Mouse (Mus musculus): Measurements from ENCODE around the gene 9530003J23Rik. TPM values are rescaled to one million over a fixed set of nuclear protein-coding genes. Genes with fewer than 3 reads are reported as not detected.
A peak's percentile ranks its signal among the peaks of the same experiment; 100 is the strongest.
"Not testable (repeated sequence)": the region's sequence is repeated elsewhere in the genome, so short reads cannot be mapped to it uniquely, and the experiment has no call there.

Gene 9530003J23Rik
- polyA plus RNA-seq, 1 experiment from 2014 or later = not detected

DNA sequence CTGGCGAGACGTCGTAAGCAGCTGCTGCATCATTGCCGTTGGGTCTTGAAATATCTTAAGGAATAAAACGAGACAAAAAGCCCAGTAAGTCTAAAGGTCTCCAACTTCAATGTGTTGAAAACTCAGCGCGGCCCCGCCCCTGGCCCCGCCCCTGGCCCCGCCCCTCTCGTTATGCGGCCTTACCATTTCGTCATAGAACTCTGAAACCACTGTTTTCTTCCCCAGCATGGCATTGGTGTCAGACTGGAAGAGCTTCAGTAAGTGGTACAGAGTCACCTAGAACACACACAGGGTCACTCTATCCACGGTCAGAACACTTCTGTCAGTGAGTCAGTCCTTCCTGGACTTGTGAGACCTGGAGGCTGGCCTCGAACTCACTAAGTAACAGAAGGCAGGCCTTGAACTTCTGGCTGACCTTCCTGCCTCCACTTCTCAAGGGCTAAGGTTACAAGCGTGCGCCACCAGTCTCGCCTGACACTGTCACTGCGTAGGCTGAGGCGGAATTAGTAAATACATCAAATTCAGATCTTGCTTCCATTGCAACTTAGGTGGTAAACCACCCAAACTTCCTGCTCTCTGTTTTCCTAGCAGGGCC lies 21.2 kb downstream of the 9530003J23Rik start:
- Histone ChIP-seq H3K4me2 (ENCODE audit: low read length) (no peak overlapping the region), H3K9me3 (replicated peaks; ENCODE audit: low read length) (no peaks in the 10 kb centered on the region), H3K27ac (no peak overlapping the region), H3K27me3 (ENCODE audit: insufficient read depth, low read length) (no peaks in the 10 kb centered on the region), H3K36me3 (ENCODE audit: insufficient read depth, low read length) (peaks cover 50% of the 10 kb centered on the region), H3K4me3 (replicated peaks; ENCODE audit: low read depth, low read length) (no peak overlapping the region), H3K9ac (ENCODE audit: low read depth, low read length) (no peak overlapping the region), H3K4me1 (replicated peaks; ENCODE audit: insufficient read depth, low read length) (no peaks in the 10 kb centered on the region)
- TF ChIP-seq CTCF (IDR thresholded peaks at IDR 0.05; ENCODE audit: low read depth) = no peak
- no peak for DNase-seq (ENCODE audit: low spot score)
- WGBS = 84% methylated on average over 20 of the region's 20 CpGs
- ATAC-seq (replicated peaks; ENCODE audit: low FRiP score, low read depth) = no peak

DNA sequence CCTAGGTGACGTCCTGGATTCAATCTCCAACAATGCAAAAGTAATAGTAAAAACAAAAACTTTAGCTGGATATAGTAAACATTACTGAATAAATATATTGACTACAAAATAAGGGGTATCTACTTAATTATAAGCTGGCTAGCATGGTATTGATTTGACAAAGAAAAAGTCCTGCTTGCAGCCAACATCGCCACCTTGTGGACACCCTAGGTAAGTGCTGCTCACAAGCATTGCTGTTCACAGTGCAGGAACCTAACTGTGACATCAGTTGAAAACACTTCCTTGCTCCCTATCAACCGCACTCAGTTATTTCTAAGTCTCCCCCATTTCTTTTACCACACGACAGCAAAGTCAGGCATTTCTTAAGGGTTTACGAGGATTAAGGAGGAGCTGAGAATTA lies 21.7 kb downstream of the 9530003J23Rik start:
- no peak for ATAC-seq (replicated peaks; ENCODE audit: low FRiP score, low read depth)
- Histone ChIP-seq H3K4me1 (replicated peaks; ENCODE audit: insufficient read depth, low read length) (no peaks in the 10 kb centered on the region), H3K4me2 (ENCODE audit: low read length) (no peak overlapping the region), H3K27ac (no peak overlapping the region), H3K9ac (ENCODE audit: low read depth, low read length) (no peak overlapping the region), H3K4me3 (replicated peaks; ENCODE audit: low read depth, low read length) (no peak overlapping the region), H3K36me3 (ENCODE audit: insufficient read depth, low read length) (peaks cover 46% of the 10 kb centered on the region), H3K9me3 (replicated peaks; ENCODE audit: low read length) (no peaks in the 10 kb centered on the region), H3K27me3 (ENCODE audit: insufficient read depth, low read length) (no peaks in the 10 kb centered on the region)
- 70% methylated on average over 5 of the region's 5 CpGs for WGBS
- peak; percentile 85 for TF ChIP-seq CTCF (IDR thresholded peaks at IDR 0.05; ENCODE audit: low read depth)
- peak; percentile 50 for DNase-seq (ENCODE audit: low spot score)

DNA sequence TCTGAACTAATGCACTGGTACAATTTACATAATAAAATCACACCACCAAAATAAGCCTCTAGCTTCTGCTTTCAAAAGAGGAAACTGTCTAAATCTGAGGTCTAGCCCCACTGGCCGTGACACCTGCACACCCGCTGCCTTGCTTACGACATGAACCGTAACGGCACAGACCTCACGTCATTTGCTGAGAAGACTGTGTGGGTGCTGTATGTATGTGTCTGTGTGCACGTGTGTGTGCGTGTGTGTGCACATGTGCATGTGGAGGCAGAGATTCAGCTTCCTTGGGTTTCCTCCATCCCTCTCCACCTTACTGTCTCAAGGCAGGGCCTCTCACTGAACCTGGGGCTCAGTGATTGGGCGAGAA lies 22.4 kb downstream of the 9530003J23Rik start:
- Histone ChIP-seq H3K4me1 (replicated peaks; ENCODE audit: insufficient read depth, low read length) (no peaks in the 10 kb centered on the region), H3K4me3 (replicated peaks; ENCODE audit: low read depth, low read length) (no peak overlapping the region), H3K27me3 (ENCODE audit: insufficient read depth, low read length) (no peaks in the 10 kb centered on the region), H3K9me3 (replicated peaks; ENCODE audit: low read length) (no peaks in the 10 kb centered on the region), H3K27ac (no peak overlapping the region), H3K36me3 (ENCODE audit: insufficient read depth, low read length) (peaks cover 44% of the 10 kb centered on the region), H3K4me2 (ENCODE audit: low read length) (no peak overlapping the region), H3K9ac (ENCODE audit: low read depth, low read length) (no peak overlapping the region)
- whole genome bisulfite sequencing = 92% methylated on average over 9 of the region's 9 CpGs
- ATAC-seq (replicated peaks; ENCODE audit: low FRiP score, low read depth) = no peak; the same call in 1 of the 2 replicates
- TF ChIP-seq CTCF (IDR thresholded peaks at IDR 0.05; ENCODE audit: low read depth) = no peak
- DNase-seq (ENCODE audit: low spot score) = no peak

DNA sequence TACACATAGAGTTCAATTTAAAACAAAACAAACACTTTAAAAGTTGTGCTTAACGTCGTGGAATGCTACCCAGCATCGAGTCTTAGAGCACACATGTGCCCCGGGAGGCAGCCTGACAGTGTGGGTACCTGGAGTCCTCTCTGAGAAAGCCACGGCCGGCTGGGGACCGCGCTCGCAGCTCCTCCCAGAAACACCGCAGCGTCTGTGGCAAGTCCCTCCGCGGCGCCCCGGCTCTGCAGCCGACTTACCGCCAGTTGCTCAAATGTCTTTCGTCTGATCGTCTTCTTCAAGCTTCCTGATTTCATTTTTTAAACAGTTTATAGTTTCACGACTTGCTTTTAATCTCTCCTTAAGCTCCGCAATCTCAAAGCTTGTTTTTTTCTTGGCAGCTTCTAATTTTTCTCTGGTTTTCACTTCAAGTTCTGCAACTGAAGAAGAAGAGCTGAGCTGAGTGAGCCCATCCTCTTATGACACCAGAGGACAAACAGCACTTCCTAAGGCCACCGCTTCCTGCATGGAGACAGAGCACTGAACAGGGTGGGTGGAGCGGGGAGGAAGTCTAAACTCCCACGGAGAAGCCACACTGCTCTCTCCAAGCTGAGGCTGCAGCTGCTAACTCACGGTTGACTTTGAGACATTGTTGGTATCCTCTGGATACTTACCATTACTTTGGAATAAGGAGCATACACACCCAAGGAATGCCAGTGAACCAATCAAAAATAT lies 22.9 kb downstream of the 9530003J23Rik start:
- Histone ChIP-seq H3K27me3 (ENCODE audit: insufficient read depth, low read length) (no peaks in the 10 kb centered on the region), H3K4me3 (replicated peaks; ENCODE audit: low read depth, low read length) (no peak overlapping the region), H3K9ac (ENCODE audit: low read depth, low read length) (no peak overlapping the region), H3K36me3 (ENCODE audit: insufficient read depth, low read length) (peaks cover 43% of the 10 kb centered on the region), H3K9me3 (replicated peaks; ENCODE audit: low read length) (no peaks in the 10 kb centered on the region), H3K27ac (no peak overlapping the region), H3K4me2 (ENCODE audit: low read length) (no peak overlapping the region), H3K4me1 (replicated peaks; ENCODE audit: insufficient read depth, low read length) (no peaks in the 10 kb centered on the region)
- DNase-seq (ENCODE audit: low spot score) (no peak), ATAC-seq (replicated peaks; ENCODE audit: low FRiP score, low read depth) (no peak)
- 87% methylated on average over 25 of the region's 25 CpGs for WGBS
- TF ChIP-seq CTCF (IDR thresholded peaks at IDR 0.05; ENCODE audit: low read depth) = no peak

DNA sequence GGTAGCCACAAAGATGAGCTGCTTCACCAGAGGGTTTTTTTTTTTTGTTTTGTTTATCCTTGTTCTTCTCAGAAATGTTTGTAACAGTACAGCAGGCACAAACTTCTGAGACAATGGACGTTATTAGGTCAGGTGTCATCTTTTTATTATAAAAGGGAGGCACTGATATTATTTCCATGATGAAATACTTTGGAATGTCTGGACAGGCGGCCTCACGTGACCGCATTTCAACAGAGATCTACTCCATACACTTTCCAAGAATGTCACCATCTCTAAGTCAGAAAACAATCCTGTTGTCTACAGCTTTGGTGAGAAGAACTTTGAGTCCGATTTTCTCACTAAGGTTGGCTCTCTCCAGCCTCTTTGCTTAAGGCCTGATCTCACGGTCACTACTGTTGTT lies 27.5 kb downstream of the 9530003J23Rik start:
- Histone ChIP-seq H3K4me3 (replicated peaks; ENCODE audit: low read depth, low read length) (no peak overlapping the region), H3K4me2 (ENCODE audit: low read length) (no peak overlapping the region), H3K36me3 (ENCODE audit: insufficient read depth, low read length) (peaks cover 13% of the 10 kb centered on the region), H3K27ac (no peak overlapping the region), H3K9me3 (replicated peaks; ENCODE audit: low read length) (no peaks in the 10 kb centered on the region), H3K27me3 (ENCODE audit: insufficient read depth, low read length) (no peaks in the 10 kb centered on the region), H3K4me1 (replicated peaks; ENCODE audit: insufficient read depth, low read length) (no peaks in the 10 kb centered on the region), H3K9ac (ENCODE audit: low read depth, low read length) (no peak overlapping the region)
- DNase-seq (ENCODE audit: low spot score) (no peak), ATAC-seq (replicated peaks; ENCODE audit: low FRiP score, low read depth) (no peak)
- WGBS = 88% methylated on average over 6 of the region's 6 CpGs
- TF ChIP-seq CTCF (IDR thresholded peaks at IDR 0.05; ENCODE audit: low read depth) = no peak

DNA sequence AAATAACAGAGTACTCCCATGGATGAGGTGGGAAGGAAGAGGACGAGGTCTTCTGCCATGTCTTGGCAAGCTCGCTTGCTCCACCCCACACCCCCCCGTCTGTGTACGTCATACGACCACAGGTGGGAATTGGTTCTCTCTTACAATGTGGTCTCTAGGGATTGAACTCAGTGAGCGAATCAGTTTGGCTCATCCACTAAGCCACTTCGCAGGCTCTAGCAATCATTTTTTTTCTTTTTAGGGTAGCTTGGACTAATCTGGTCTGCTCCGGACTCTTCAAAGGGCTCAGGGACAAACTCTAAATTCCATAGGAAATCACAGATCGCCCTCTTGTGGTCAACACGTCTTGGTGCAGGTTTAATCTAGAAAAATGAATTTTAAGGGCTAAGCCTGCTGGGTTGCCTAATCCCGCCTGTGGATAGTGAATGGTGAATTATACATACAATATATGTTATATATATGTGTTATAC lies 29.0 kb downstream of the 9530003J23Rik start:
- DNase-seq (ENCODE audit: low spot score) = peak; percentile 94
- 13% methylated on average over 11 of the region's 11 CpGs for WGBS
- peak; percentile 69; the same call in 1 of the 2 replicates for ATAC-seq (replicated peaks; ENCODE audit: low FRiP score, low read depth)
- Histone ChIP-seq H3K9ac (ENCODE audit: low read depth, low read length) (no peak overlapping the region), H3K9me3 (replicated peaks; ENCODE audit: low read length) (no peaks in the 10 kb centered on the region), H3K36me3 (ENCODE audit: insufficient read depth, low read length) (peaks cover 1% of the 10 kb centered on the region; the same call in 1 of the 2 replicates), H3K27ac (no peak overlapping the region), H3K4me3 (replicated peaks; ENCODE audit: low read depth, low read length) (0 out of 2 replicates have a peak overlapping the region, but pooled peaks have one; percentile 16), H3K4me1 (replicated peaks; ENCODE audit: insufficient read depth, low read length) (no peaks in the 10 kb centered on the region), H3K4me2 (ENCODE audit: low read length) (peak overlapping the region; percentile 46), H3K27me3 (ENCODE audit: insufficient read depth, low read length) (no peaks in the 10 kb centered on the region)
- TF ChIP-seq CTCF (IDR thresholded peaks at IDR 0.05; ENCODE audit: low read depth) = peak; percentile 92

DNA sequence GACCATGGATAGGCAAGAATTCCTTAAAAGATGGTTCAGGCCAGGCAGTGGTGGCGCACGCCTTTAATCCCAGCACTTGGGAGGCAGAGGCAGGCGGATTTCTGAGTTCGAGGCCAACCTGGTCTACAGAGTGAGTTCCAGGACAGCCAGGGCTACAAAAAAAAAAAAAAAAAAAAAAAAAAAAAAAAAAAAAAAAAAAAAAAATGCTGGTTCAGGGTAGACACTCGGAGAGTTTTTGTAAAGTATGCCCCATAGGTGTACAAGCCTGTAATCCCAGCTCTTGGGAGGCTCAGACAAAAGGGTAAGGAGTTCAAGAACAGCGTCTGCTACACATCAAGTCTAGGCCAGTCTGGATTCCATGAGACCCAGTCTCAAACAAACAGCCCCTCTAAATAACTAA lies 29.7 kb downstream of the 9530003J23Rik start:
- H3K4me2 ChIP-seq (ENCODE audit: low read length); H3K36me3 ChIP-seq (ENCODE audit: insufficient read depth, low read length); H3K4me3 ChIP-seq (replicated peaks; ENCODE audit: low read depth, low read length); H3K9me3 ChIP-seq (replicated peaks; ENCODE audit: low read length); H3K4me1 ChIP-seq (replicated peaks; ENCODE audit: insufficient read depth, low read length); H3K27me3 ChIP-seq (ENCODE audit: insufficient read depth, low read length); H3K9ac ChIP-seq (ENCODE audit: low read depth, low read length); DNase-seq (ENCODE audit: low spot score); ATAC-seq (replicated peaks; ENCODE audit: low FRiP score, low read depth); H3K27ac ChIP-seq: not testable (repeated sequence)
- WGBS = 90% methylated on average over 6 of the region's 6 CpGs

Data from kidney, postnatal 0 days (tissue).